Mouse (Mus musculus) G1E (cell line): ENCODE results near the gene Gm10638. TPM values are rescaled to one million over a fixed set of nuclear protein-coding genes. Genes with fewer than 3 reads are reported as not detected.

Source experiments
- ATAC-seq: 2 replicates; pipeline ENCODE4 v1.8.0; 2016; ENCODE audit warnings: mild to moderate bottlenecking; ENCODE audit not compliant: insufficient number of reproducible peaks, poor library complexity, low FRiP score, severe bottlenecking; ENCODE audit errors: extremely low read depth
- DNase-seq: peaks from one replicate; pipeline ENCODE4 v3.0.0; 2012; ENCODE audit warnings: low spot score
- H3K27me3 ChIP-seq: 2 replicates; pipeline ENCODE4 v1.6.1; 2012; ENCODE audit warnings: mild to moderate bottlenecking, low read length, inconsistent platforms; ENCODE audit not compliant: insufficient read depth
- H3K36me3 ChIP-seq: replicated peaks from 2 replicates; pipeline ENCODE3; 2012; ENCODE audit warnings: mild to moderate bottlenecking, inconsistent platforms
- H3K4me1 ChIP-seq: 2 replicates; pipeline ENCODE4 v1.6.1; 2012; ENCODE audit warnings: low read depth, low read length, inconsistent platforms, mixed read lengths; ENCODE audit not compliant: insufficient read depth
- H3K4me3 ChIP-seq: 2 replicates; pipeline ENCODE4 v1.5.1; 2012; ENCODE audit warnings: low read depth, mild to moderate bottlenecking, inconsistent platforms, low read length, moderate library complexity, mixed read lengths
- H3K9me3 ChIP-seq: replicated peaks from 2 replicates; pipeline ENCODE4 v1.6.1; 2012; ENCODE audit warnings: inconsistent platforms
- CTCF ChIP-seq: IDR thresholded peaks from 2 replicates; pipeline ENCODE4 v1.5.1; 2012; ENCODE audit warnings: low read depth, low read length, inconsistent platforms, mixed read lengths
- GATA1 ChIP-seq: IDR thresholded peaks from 2 replicates; pipeline ENCODE4 v1.6.1; 2012; ENCODE audit warnings: borderline replicate concordance, low read length, inconsistent platforms, mixed read lengths
- GATA2 ChIP-seq: IDR thresholded peaks from 2 replicates; pipeline ENCODE4 v1.6.1; 2012; ENCODE audit warnings: low read depth, low read length, inconsistent platforms, borderline replicate concordance
- POLR2AphosphoS5 ChIP-seq: IDR thresholded peaks from 2 replicates; pipeline ENCODE4 v1.6.1; 2012; ENCODE audit warnings: low read depth, low read length, inconsistent platforms; ENCODE audit not compliant: insufficient replicate concordance
- TAL1 ChIP-seq: conservative IDR thresholded peaks from 2 replicates; pipeline ENCODE4 v1.6.1; 2012; ENCODE audit warnings: low read depth, low read length, inconsistent platforms, mixed read lengths
- polyA plus RNA-seq: library from polyadenylated mRNA; stranded (reverse); fragments of >175 nt; gene quantifications from 2 replicates; pipeline ENCODE4 v1.2.3, GENCODE M21; 2012
- total RNA-seq, 2 experiments: library from RNA; stranded (forward) in 1 of 2; stranded (reverse) in 1 of 2; fragments of 200-1000 nt in 1 of 2; fragments of >200 nt in 1 of 2; fragmentation: Nextera tagmentation in 1 of 2; gene quantifications; 2 replicates each; pipeline ENCODE4 v1.2.3; 2014 to 2017

Gene Gm10638
- total and polyA plus RNA-seq, 3 experiments: 0.16 to 0.24 TPM; not detected in 1

DNA sequence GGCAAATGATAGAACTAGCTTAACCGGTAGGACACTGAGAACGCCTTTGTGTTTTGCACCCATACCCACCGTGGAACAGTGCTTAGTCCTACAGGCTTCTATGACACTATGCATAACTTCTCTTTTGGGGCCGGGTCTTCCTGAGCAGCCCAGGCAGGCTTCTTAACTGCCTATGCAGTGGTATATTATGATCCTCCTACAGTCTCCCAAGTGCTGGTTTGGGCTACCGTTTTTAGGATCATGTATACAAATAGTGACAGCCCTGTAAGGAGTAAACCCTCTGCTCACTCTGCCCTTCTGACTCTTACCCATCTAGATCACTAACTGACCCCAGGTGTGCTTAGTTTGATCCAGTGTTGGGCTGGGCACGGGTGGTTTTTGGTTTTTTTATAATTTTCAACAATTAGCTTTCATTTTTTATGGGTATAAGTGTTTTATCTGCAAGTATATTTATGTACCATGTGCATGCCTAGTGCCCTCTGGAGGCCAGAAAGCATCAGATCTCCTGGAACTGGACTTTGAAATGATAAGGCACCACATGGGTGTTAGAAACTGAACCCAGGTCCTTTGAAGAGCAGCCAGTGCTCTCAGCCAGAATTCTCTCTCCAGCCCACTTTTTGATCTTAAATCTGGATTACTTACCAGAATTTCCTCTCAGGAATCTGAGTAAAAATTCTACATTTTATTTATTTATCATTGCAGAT is 24.6 kb upstream of the Gm10638 start:
- Histone ChIP-seq H3K4me3 (no peak overlapping the region), H3K36me3 (peaks cover 64% of the 10 kb centered on the region), H3K4me1 (peaks cover 10% of the 10 kb centered on the region; the same call in 1 of the 2 replicates), H3K27me3 (no peaks in the 10 kb centered on the region), H3K9me3 (no peaks in the 10 kb centered on the region)
- no peak for ATAC-seq
- TF ChIP-seq GATA1 (no peak), TAL1 (no peak), GATA2 (no peak)
- DNase-seq: no peak

DNA sequence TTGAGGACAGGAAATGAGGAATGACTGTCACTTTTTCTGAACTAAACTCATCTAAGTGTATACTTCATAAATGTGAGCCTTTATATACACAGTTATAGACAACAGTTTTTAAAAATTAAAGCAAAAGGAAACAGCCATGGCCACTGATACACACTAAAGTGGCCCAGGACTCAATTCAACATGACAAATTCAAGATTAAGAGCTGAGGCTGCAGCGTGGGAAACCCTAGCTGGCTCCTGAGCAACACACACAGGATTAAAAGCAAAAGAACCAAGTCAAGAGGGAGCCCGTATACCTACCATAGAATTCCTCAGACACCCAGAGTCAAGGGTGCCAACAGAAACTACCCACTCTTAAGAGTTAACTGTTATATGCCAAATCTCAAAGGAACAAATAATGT is 24.0 kb upstream of the Gm10638 start:
- Histone ChIP-seq H3K27me3 (no peaks in the 10 kb centered on the region), H3K9me3 (no peaks in the 10 kb centered on the region), H3K4me1 (peaks cover 14% of the 10 kb centered on the region; the same call in 1 of the 2 replicates), H3K36me3 (peaks cover 60% of the 10 kb centered on the region), H3K4me3 (no peak overlapping the region)
- DNase-seq (no peak), ATAC-seq (no peak)
- no peak for TF ChIP-seq CTCF

DNA sequence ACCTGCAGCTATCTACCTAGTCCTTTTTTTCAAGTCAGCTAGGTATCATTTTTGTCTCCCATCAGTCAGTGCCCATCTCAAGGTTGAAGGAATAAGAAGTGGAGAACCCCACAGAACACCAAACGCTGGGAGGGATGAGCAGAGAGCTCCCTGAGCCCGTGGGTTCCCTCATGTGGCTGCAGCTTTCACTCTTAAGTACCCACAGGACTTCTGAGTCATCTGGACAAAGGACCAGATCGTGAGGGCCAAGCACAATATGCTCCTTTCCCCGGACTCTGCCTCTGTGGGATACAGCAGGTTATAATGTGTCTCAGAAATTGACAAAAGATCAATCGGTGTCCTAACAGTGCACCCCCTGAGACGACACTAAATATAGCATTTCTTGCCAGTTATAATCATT is 18.5 kb upstream of the Gm10638 start:
- DNase-seq: no peak
- TF ChIP-seq GATA1 (no peak), CTCF (no peak), GATA2 (no peak), POLR2AphosphoS5 (no peak), TAL1 (no peak)
- Histone ChIP-seq H3K27me3 (no peaks in the 10 kb centered on the region), H3K4me1 (peaks cover 22% of the 10 kb centered on the region), H3K9me3 (no peaks in the 10 kb centered on the region), H3K4me3 (no peak overlapping the region), H3K36me3 (peaks cover 42% of the 10 kb centered on the region)
- no peak for ATAC-seq

DNA sequence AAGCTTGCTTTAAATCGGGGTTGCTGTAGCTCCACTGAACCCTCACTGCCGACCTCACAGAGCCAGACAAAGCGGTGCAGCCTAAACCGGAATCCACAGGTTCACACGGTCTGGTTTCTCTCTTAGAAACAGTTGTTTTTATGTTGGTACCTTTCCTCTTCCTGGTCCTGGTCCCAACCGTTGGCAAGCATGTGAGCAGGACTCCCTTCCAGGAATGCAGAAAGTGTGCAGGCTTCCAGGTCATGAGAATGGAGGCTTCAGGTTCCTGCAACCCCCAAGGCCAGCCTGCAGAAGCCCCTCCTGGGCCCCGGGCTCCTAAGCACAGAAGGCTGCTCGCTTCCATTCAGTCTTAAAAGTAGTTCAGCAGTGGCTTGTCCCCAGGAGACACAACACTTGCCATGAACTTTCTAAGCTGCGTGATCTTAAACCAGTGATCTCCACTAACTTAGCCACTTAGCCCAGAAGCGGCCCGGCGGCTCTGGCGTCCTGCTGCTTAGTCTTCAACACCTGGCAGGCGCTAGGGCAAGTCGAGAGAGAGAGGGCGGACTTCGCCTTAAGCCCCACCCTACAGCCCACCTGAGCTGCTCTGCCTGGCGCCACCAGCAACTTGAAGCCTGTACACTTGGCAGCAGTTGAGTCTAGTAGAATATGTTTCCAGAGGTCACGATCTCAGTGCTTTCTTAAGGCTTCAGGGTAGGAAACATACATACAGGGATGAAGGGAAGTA is 17.1 kb upstream of the Gm10638 start:
- Histone ChIP-seq H3K4me1 (peaks cover 22% of the 10 kb centered on the region), H3K9me3 (no peaks in the 10 kb centered on the region), H3K36me3 (peaks cover 31% of the 10 kb centered on the region), H3K4me3 (no peak overlapping the region), H3K27me3 (no peaks in the 10 kb centered on the region)
- DNase-seq (no peak), ATAC-seq (no peak)
- TF ChIP-seq TAL1 (no peak), GATA2 (no peak), CTCF (no peak), GATA1 (no peak), POLR2AphosphoS5 (no peak)

DNA sequence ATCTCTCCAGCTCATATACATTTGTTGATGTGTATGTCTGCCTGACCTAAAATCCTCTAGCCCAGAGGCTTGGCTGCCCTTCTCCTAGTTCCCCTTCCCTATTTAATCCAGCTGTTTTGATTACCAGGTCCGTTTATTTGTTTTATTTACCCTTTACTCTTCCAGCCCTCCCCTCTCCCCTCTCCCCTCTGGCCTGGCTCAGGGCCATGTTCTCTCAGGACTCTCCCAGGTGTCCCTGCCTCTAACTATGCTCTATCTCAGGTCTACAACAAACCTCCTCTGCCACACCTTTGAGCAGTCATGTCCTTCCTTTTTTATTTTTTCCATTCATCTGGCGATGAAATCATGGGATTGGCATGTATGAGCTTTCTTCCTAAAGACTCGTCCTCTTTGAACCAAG is 15.2 kb upstream of the Gm10638 start:
- Histone ChIP-seq H3K27me3 (no peaks in the 10 kb centered on the region), H3K9me3 (no peaks in the 10 kb centered on the region), H3K4me3 (no peak overlapping the region), H3K4me1 (peaks cover 29% of the 10 kb centered on the region), H3K36me3 (peaks cover 29% of the 10 kb centered on the region)
- TF ChIP-seq TAL1: no peak
- no peak for TF ChIP-seq GATA1
- no peak for TF ChIP-seq CTCF
- no peak for TF ChIP-seq GATA2
- DNase-seq: no peak
- ATAC-seq: no peak

DNA sequence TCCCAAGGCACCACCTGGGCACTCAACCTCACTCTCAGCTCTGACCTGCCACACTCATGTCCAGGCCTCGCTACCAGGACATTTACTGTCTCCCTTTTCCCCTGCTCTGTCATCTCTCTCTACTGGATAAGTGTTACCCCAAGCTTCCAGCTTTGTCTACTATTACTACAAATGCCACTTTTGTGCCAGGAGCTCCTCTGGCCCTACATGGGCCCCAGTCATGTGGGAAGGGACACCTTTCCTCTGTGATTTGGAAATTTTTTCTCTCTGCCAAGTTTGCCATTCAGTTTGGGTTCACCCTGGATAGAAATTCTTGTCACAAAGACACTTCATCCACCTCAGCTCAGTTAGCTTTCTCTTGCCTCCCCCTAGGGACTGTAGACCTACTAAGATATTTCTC is 14.6 kb upstream of the Gm10638 start:
- TF ChIP-seq GATA2: no peak
- no peak for TF ChIP-seq TAL1
- no peak for TF ChIP-seq POLR2AphosphoS5
- no peak for TF ChIP-seq GATA1
- ATAC-seq (no peak), DNase-seq (no peak)
- H3K36me3 ChIP-seq: peaks cover 29% of the 10 kb centered on the region
- H3K27me3 ChIP-seq: no peaks in the 10 kb centered on the region
- no peak overlapping the region for H3K4me3 ChIP-seq
- no peaks in the 10 kb centered on the region for H3K9me3 ChIP-seq
- peaks cover 35% of the 10 kb centered on the region for H3K4me1 ChIP-seq

DNA sequence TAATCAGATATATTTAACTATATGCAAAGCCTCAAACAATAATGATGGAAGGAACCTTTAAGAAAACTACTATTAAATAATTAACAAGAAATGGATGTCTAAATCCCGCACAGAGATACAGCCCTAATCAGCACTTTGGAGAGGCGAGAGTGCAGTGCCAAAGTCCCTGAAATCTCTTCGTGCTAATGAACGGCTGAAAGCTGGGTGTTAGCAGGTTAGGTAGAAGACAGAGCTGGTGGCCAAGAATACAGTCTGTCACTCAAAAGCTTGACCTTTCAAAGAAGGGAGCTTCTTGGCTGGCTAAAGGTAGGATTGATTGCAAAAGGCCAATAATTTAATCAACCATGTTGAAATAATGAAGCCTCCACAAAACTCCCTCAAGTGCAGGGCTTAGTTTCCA is 11.3 kb upstream of the Gm10638 start:
- H3K4me3 ChIP-seq: no peak overlapping the region
- TF ChIP-seq POLR2AphosphoS5 (no peak), TAL1 (no peak)
- H3K36me3 ChIP-seq: peaks cover 8% of the 10 kb centered on the region
- ATAC-seq (no peak), DNase-seq (no peak)
- H3K27me3 ChIP-seq: no peaks in the 10 kb centered on the region
- H3K9me3 ChIP-seq: no peaks in the 10 kb centered on the region
- H3K4me1 ChIP-seq: peaks cover 26% of the 10 kb centered on the region
